Mouse (Mus musculus): ENCODE results near the gene Zfp692. TPM values are rescaled to one million over a fixed set of nuclear protein-coding genes. Genes with fewer than 3 reads are reported as not detected.
"Not testable (repeated sequence)": the region's sequence is repeated elsewhere in the genome, so short reads cannot be mapped to it uniquely, and the experiment has no call there.

The Zfp692 gene
- polyA plus RNA-seq, 2 experiments from 2014 or later: 10.7 TPM

GRCm38 (mm10) chr11:58357042-58357441, 50.2 kb downstream of the Zfp692 start:
- ATAC-seq: no peak

- no peak for ATAC-seq
Measured at GRCm38 (mm10) chr11:58357844-58358534, 51.1 kb downstream of the Zfp692 start.

GRCm38 (mm10) chr11:58362562-58362961, 55.7 kb downstream of the Zfp692 start:
- not testable (repeated sequence) for ATAC-seq

Other genes starting within 250 kb of the Zfp692 start
- under 1 TPM; 0.38 to 0.71 TPM for gene Gm12248, start 213.9 kb upstream of the Zfp692 start, polyA plus RNA-seq (2017; shearing (Covaris generic))
- 10 to 100 TPM; 89.2 to 97.8 TPM for gene Cnot8, start 202.9 kb upstream of the Zfp692 start, polyA plus RNA-seq (2017; shearing (Covaris generic))
- gene Gemin5, start 138.5 kb upstream of the Zfp692 start, polyA plus RNA-seq (2017; shearing (Covaris generic)): 1 to 10 TPM; 6.5 to 7.8 TPM
- 10 to 100 TPM; 66.8 to 74.2 TPM for gene Mrpl22, start 135.4 kb upstream of the Zfp692 start, polyA plus RNA-seq (2017; shearing (Covaris generic))
- gene Igtp, start 107.5 kb upstream of the Zfp692 start, polyA plus RNA-seq (2017; shearing (Covaris generic)): 100 to 1,000 TPM; 433 to 495 TPM
- 10 to 100 TPM; 51.0 to 68.1 TPM for gene Irgm2, start 107.5 kb upstream of the Zfp692 start, polyA plus RNA-seq (2017; shearing (Covaris generic))
- not detected for gene 4930438A08Rik, start 32.3 kb upstream of the Zfp692 start, polyA plus RNA-seq (2017; shearing (Covaris generic))
- 10 to 100 TPM; 37.0 to 46.8 TPM for gene Zfp672, start 23.3 kb downstream of the Zfp692 start, polyA plus RNA-seq (2017; shearing (Covaris generic))
- 1 to 10 TPM; 5.3 to 6.3 TPM for gene Sh3bp5l, start 23.7 kb downstream of the Zfp692 start, polyA plus RNA-seq (2017; shearing (Covaris generic))
- not detected for gene Lypd8, start 72.0 kb downstream of the Zfp692 start, polyA plus RNA-seq (2017; shearing (Covaris generic))
- gene 1810065E05Rik, start 114.0 kb downstream of the Zfp692 start, polyA plus RNA-seq (2017; shearing (Covaris generic)): not detected
- gene Gm12253, start 125.5 kb downstream of the Zfp692 start, polyA plus RNA-seq (2017; shearing (Covaris generic)): not detected
- not detected for gene Lypd9, start 145.9 kb downstream of the Zfp692 start, polyA plus RNA-seq (2017; shearing (Covaris generic))
- not detected for gene Olfr30, start 155.2 kb downstream of the Zfp692 start, polyA plus RNA-seq (2017; shearing (Covaris generic))
- under 1 TPM in 1 of 2 experiments, not detected in 1; 0.23 TPM for gene Olfr332, start 185.5 kb downstream of the Zfp692 start, polyA plus RNA-seq (2017; shearing (Covaris generic))
- not detected for gene Olfr331, start 195.5 kb downstream of the Zfp692 start, polyA plus RNA-seq (2017; shearing (Covaris generic))
- not detected for gene Olfr330, start 227.8 kb downstream of the Zfp692 start, polyA plus RNA-seq (2017; shearing (Covaris generic))
- not detected for gene Olfr329-ps, start 239.4 kb downstream of the Zfp692 start, polyA plus RNA-seq (2017; shearing (Covaris generic))
- gene Olfr328, start 248.6 kb downstream of the Zfp692 start, polyA plus RNA-seq (2017; shearing (Covaris generic)): not detected